Mouse (Mus musculus) adipocyte (in vitro differentiated cells): ENCODE data around the gene Cacna2d3.

Experiments used
- DNase-seq: peaks from one replicate; pipeline ENCODE4 v3.0.0-alpha.2; 2016; ENCODE audit warnings: low spot score

The Cacna2d3 gene

DNA sequence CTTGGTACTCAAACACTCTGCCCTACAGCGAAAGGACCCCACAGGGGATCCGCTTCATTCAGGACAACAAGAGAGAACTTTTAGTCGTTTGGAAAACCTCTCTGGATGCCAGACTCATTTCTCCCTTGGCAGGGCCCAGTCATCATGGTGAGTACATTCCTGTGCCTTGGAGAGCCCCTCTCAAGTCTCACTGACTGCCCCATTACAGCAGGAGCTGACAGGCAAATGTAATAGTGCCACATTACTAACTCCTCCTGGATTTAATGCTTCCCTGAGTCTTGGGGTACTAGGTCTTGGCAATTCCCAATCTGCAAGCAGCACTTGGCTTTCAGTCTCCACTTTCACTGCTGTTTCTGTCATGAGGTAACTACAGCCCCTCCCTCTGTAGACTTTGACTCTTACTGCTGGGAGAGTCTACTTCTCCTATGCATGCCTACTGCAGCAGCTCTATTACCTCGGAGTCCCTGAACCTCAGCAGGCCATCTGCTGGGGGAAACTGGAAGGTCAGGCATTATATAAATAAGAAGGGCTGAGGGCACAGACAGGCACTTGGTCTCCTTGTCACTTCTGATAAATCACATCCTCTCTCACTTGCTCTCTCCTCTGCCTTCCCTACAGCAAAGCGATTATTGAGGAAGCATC lies 454.3 kb downstream of the Cacna2d3 start:
- DNase-seq, result no peak

DNA sequence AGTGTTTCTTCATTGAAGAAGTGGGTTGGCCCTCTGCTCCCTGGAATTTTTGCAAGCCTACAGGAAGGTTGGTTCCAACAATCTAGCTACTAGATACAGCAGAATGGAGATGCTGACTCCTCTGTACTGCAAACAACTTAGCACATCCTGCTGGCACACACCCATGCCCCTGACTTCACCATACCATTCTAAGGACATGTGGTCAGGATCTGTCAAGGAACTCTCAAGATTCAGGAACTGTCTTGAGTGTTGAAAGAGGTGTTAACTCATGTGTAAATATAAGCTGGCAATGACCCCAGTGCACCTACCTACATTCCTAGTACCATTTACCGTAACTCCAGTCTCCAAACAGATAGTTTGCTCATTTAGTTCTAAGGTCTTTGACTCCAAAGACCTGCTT lies 461.0 kb downstream of the Cacna2d3 start:
- no peak for DNase-seq

DNA sequence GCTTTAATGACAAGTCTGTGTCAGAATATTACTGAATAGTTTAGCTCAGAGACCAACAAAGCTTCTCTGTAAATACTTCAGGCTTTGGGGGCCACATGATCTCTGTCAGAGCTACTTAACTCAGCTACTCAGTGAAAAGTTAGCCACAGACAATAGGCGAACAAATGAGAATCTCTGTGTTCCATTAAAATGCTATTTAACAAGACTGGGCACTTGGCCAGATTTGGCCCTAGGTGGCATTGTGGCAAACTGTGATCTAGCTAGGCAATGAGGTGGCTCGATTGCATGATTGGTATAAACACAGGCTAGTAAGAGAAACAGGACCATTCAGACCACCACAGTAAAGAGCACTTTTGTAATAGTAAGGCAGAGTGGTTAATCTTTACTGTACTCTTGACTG lies 478.1 kb downstream of the Cacna2d3 start:
- no peak for DNase-seq

DNA sequence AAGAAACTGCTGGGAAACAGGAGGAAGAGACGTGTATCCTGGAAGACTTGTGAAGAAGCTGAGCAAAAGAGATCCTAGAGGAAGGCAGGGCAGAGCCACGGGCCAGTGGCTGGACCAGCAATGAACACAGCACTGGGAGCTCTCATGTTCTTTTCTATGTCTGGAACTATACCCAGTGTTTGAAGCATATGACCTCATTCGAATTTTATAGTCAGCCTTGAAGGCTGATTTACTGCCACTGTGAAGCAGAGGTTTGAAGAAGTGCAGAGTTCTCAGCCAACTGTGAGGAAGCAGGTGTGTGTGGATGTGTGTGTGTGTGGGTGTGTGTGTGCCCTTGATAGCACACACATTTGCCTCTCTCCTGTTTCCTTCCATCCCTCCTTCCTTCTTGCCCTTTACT lies 483.2 kb downstream of the Cacna2d3 start:
- no peak for DNase-seq

DNA sequence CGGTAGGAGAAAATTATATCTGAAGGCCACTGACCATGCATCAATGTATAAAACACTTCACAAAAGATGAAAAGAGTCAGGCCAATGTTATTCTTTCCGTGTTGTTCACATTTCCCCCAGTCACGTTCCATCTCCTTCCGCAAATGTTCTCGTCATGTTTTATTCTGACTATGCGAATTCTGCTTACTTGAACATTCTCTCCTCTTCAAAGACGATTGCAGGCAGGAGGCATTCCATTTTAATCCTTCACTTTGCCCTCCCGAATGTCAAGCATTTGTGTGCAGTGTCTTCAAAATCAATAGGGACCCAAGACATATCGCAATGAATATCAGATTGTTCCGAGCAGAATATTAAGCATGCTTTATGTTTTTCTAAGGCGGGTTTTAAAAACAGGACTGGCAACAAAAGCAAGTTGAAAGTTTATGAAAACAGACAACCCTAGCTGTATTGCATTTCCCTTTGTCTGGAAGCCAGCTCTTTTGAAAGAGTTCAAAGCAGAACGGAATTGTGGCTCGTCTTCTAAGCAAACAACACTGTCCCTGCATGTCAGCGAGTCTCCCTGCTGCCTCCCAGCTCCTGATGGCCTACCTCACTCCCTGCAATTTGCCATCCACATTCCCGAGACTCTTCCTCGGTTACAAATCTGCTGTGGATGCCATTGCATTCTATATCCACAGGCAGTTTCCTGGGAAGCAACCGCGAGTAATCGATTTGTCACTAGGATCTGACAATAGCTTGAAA lies 492.5 kb downstream of the Cacna2d3 start:
- DNase-seq, result peak; percentile 2

DNA sequence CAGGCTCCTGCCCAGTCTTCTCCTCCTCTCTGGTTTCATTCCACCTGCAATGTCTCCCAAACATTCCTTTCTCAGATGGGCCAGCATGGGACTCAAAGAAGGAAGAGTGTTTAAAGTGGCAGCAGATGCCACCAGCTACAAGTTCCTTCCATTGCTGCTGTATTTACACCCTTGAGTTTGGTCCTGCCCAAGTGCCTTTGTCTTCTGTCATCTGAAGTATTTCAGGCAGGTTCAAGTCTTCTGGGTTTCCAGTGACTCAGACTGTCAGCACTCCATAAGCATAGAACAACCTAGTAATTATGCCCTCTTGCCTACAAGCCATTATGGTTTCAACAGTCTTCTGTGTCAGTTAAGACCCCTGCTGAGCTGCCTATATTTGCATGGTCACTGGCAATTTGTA lies 493.2 kb downstream of the Cacna2d3 start:
- no peak for DNase-seq

DNA sequence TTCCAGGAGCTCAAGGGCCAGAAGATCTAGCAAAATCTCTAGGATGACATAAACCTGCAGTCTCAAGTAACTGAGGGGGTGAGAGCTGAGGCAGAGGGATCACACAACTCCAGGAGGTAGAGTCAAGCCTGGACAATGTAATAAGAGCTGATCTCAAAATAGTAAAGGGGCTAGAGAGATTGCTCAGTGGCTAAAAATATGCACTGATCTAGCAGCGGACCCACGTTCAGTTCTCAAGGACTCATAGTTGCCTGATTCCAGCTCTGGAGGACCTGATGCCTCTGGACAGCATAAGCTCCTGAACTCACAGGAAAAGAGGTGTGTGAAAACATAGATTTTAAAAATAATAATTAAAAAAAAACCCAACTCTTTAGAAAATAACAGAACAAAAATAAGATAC lies 493.7 kb downstream of the Cacna2d3 start:
- DNase-seq, result no peak

DNA sequence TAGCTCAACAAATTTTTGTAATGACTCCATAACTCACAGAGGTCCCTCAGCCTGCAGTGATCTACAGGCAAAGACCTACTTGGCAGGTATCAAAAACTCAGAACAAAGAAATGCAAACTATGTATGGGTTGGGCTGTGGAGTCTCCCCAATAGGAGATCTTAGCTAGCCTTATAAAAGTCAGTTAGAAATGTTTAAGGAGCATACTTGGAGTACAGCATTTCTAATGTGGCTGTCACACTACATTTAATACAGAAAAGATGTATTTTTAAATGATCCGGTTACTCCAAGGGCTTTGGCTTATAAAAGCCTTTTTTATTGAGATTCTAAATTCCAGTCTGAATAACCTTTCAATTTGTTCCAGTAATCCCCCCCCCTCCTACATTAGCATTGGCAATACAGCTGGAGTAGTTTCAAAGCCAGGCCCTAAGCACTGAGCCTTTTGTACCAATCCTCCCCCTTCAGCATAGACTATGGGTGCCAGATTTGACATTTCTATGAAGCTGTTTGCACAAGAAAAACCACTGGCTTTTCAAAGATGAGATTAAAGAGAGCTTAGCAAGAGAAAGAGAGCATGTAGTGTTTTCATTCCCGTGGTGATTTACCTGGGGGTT lies 495.8 kb downstream of the Cacna2d3 start:
- DNase-seq, result no peak

DNA sequence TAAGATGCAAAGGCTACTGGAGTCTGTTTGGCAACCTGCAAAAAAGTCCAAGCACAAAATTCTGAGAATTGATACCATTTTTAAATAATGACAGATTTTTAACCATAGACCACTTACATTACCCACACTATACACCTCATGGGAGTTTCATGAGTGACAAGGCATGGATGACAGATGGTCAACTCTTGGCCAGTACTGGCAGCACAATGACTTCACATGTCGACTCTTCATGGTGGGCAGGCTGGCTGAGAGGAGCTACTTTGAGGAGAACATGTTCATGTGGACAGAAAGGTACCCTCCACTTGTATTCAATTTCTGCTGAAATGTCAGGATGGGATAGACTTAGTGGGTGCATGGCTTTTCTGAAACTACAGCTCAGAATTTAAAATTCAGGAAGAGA lies 498.7 kb downstream of the Cacna2d3 start:
- no peak for DNase-seq

DNA sequence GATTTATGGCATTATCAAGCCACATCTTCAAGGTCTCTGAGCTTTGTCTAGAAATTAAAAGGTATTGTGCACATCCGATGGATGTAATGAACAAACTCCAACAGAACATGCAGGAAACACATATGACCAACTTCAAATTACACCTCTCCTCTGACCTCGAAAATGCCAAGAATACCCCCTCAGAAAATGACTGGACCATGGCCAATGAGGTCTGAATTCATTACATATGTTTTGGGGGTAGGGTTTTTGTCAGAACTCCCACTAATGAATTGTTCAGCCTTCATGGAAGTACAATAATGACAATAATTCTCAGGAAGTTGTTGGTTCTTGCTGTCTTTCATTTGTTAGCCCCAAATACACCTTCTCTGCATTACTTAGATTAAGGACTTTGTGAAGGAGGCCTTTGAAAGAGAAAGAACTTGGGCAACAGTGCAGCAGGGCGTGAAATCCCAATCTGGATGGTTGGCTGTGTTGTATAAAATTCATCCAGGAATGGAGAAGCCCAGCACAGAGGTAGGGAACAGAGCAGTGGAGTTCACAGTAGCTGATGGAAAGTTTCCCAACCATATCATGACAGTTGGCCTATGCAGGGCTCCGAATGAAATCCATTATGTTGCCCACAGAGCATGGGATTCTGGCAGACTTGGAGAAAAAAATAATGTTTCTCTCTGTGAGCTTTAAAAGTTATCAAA lies 499.3 kb downstream of the Cacna2d3 start:
- DNase-seq, result no peak

DNA sequence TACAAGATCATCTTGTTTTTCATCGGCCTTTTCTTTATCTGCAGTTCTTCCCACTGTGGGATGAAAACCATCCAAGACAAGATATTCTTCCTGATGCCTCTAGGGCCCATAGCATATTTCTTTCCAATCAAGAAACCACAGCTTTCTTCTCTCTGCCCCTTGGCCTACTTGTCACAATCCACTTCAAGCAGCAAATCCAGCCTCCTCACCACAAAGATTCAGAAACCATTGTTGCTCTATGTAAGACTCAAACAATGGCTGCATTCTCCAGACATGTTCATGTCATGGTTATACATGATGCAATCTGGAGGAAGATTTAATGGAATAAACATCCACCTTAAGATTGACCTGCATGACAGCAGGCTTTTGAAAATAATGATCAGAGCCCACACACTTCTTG lies 505.6 kb downstream of the Cacna2d3 start:
- no peak for DNase-seq

DNA sequence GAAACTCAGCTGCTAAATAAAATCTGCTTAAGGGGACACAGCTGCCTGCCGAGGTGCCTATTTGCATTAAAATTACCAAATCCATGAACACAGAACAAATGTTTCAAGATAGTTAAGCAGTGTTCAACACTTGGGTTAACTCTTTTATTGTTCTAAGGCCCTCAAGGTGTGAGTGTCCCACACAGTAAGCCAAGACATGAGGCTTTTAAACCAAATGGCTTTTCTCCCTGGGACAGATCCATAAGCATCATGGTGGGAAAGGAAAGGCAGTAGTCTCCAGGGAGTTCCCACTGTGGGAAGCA lies 516.7 kb downstream of the Cacna2d3 start:
- DNase-seq, result no peak

DNA sequence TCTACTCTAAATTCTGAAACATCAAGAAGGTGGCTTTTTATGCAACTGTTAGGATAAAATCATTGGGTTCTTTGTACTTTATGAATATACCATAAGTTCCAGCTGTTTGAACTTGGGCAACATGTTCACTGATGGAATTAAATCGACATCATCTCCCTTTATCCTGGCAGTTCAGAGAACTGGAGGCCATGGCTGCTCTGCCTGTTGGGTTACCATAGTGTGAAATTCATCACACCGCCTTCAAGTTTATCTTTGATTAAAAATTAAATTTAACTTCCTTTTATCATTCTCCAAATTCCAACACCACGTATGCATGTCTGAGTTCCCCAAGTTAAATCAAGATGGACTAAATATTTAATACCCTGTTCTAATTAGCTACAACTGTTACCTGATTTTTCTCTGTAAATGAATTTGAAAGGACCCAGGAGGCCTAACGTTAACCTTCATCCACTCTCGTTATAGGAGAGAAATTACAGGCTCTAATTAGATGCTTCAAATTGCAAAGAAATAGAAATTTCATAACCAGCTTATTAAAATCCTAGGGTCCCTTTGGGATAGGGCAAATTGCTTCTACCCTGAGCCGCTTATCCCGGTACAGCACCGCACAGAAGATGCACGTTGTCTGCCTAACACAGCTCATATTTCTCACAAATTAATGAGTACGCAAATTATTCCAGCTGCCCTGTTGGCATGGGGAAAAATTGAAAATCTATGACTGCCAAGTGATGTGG lies 517.3 kb downstream of the Cacna2d3 start:
- no peak for DNase-seq

DNA sequence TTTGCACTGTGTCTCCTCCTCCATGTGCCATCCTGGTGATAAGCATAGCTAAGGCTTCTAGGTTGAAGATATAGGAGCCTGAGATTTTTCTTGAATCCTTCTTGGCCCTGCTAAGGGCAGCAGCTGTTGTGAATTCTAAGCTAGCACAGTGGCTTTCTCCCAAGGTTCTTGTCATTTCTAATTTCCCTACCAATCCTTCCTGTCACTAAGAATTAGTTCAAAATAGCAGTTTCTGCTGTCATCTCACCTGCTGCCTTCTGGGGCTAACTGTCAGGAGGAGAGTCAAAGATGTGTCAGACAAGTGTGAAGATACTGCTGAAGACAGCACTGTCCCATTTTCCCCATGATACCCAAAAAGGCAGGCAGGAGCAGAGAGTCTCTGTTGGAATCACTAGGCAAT lies 525.5 kb downstream of the Cacna2d3 start:
- DNase-seq, result no peak

DNA sequence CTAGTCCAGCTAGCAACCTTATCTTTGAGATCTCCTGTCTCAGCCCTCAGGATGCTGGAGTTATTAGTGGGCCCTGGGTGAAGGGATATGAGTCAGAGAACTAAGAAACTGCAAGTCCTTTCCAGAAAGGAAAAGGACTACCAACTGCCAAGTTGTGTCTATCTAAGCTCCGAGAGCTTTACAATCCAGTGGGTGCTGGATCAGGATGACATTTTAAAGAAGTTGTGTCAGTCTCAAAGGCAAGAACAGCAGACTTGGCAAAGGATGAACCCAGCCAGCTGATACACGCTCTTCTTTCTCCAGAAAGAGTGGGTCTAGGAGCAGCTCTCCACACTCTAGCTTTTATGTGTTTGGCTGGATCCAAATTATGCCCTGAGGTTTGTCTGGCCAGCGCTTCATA lies 530.2 kb downstream of the Cacna2d3 start:
- DNase-seq, result no peak

DNA sequence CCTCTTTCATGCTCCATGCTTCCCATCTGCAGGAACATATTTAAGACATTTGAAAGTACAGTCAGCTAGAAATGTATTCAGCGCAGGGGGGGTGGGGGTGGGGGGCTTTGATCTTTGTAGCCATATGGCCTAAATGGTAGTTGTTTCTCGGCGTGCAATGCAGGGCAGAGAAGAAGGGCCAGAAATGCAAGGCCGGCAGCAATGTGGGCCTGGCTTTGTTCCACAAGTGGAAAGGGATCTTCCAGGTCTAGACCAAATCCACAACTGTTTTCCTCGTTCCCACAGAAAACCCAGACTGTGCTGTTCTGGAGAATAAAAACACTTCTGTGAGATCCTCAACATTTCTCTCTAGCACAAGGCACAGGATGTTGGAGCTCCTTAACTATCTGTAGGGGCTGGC lies 537.9 kb downstream of the Cacna2d3 start:
- DNase-seq, result no peak

DNA sequence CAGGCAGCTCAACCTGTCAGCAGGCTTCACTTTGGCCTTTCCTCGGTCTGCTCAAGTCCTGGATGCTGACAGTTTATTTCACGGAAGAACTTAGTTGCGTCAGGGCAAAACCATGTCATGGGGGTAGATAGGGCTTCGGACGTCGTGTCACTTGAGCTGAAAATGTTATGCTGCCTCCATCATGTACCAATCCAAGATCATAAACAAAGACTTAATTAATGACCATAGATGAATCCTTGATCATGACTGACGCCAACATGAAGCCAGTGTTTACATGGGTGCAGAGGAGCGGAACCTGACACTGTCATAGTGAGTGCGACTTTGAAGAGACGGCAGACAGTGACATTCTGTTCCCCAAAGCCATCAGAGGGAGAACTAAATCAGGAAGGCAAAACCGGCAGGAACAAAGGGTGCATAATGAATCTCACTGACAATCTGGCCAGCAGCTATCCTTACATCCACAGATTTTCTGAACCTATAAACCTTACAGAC lies 542.2 kb downstream of the Cacna2d3 start:
- DNase-seq, result no peak

DNA sequence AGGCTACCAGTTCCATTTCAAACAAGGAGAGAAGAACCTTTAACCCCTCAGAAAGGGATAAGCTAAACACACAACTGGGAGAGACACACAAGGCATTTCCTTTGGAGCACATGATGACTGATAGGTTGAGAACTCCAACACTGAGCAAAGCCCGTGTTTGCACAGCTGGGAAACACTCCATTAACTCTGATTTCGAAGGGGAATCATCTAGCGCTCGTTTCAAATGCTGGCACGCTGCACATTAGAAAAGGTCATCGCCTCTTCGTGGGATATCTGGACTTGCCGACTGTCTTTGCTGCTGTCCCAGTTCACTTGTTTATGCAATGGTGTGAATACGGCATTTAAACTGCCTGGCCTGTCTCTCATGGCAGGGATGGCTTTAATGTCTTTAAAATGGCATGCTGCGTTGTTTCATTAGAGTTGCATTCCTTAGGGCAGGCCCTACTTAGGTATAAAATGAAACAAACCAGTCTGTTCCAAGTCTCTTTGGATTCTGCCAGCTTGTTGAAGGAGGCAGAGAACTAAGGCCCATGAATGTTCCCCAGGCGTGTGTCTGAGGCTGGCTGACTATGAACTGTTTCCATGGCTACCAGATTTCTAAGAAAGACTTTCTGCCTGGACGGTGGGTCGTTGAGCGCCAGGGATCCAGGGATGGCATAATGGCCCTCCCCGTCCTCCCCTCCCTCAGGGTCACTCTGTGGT lies 542.8 kb downstream of the Cacna2d3 start:
- DNase-seq, result no peak

DNA sequence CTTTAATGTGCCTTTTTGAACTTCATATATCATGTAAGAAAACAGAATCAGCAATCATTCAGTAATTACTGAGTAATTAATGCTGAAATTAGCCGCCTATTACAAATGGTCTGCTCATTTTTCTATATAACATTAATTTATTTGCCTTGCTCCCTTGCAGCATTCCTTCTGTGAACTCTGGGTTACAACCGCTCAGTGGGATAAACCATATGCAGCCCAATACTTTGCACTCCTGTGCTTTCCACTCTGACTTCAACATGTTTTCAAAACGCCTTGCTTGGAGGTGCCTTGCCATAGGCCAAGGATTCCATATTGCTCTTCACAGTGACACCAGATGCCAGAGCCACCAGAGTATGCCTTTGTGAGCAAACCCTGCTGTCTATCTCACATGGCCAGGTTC lies 546.9 kb downstream of the Cacna2d3 start:
- no peak for DNase-seq

DNA sequence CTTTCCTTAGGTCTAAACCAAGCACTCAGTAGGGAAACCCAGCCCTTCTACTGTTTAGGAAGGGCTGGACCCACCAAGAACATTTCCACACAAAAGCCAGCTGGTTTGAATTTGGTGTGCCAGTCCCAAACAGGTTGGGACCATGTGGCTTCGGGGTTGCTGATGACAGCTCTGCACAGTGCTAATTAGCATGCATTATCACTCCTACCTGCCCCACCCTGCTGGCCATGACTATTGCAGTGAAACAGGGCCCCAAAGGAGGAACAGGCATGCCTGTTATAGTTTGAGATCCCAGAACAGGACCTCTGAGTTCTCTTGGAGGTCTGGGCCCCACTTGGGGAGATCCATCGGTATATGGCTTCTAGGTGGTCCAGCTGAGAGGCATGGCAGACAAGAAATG lies 549.5 kb downstream of the Cacna2d3 start:
- DNase-seq, result no peak

DNA sequence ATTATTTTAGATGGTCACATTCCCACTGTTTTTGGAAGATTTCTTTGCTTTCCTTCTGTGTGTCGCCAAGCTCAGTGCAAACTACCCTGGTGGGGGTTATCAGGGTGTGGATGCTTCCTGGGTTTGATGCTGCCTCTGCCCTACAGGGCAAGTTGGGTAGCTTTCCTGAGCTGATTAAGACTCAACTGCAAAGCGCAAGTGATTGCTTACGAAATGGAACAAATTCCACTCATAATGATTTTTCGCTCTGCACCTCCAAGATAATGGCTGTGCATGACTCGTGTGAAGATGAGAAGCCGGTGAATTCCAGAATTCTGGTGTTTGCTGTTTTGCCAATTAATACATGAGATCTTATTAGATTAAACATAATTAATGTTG lies 557.0 kb downstream of the Cacna2d3 start:
- DNase-seq, result no peak
